Mouse (Mus musculus): ENCODE results near the gene Mink1. TPM values are rescaled to one million over a fixed set of nuclear protein-coding genes. Genes with fewer than 3 reads are reported as not detected.

Mink1 gene
- polyA plus RNA-seq, 1 experiment from 2014 or later, result 16.0 TPM

GRCm38 (mm10) chr11:70621972-70622814, 59.5 kb downstream of the Mink1 start:
- Histone ChIP-seq H3K9me3 (ENCODE audit: control insufficient read depth, low read length) (no peaks in the 10 kb centered on the region), H3K9ac (ENCODE audit: low read depth, low read length) (no peak overlapping the region), H3K4me3 (ENCODE audit: low read depth, low read length) (no peak overlapping the region), H3K27me3 (replicated peaks; ENCODE audit: control insufficient read depth, insufficient read depth, low read length) (no peaks in the 10 kb centered on the region), H3K4me2 (no peak overlapping the region), H3K27ac (ENCODE audit: low read depth, low read length) (no peak overlapping the region), H3K4me1 (replicated peaks; ENCODE audit: control insufficient read depth, insufficient read depth, low read length) (peaks cover 6% of the 10 kb centered on the region), H3K36me3 (ENCODE audit: control insufficient read depth, insufficient read depth, low read length) (no peaks in the 10 kb centered on the region)
- 49% methylated on average over 7 of the region's 7 CpGs for WGBS
- DNase-seq (ENCODE audit: low spot score), result no peak
- ATAC-seq (replicated peaks; ENCODE audit: low FRiP score), result peak; percentile 77

GRCm38 (mm10) chr11:70623053-70623742, 60.5 kb downstream of the Mink1 start:
- H3K9ac ChIP-seq (ENCODE audit: low read depth, low read length), result no peak overlapping the region
- H3K4me1 ChIP-seq (replicated peaks; ENCODE audit: control insufficient read depth, insufficient read depth, low read length), result peaks cover 6% of the 10 kb centered on the region
- H3K27me3 ChIP-seq (replicated peaks; ENCODE audit: control insufficient read depth, insufficient read depth, low read length), result no peaks in the 10 kb centered on the region
- WGBS, result 75% methylated on average over 10 of the region's 10 CpGs
- no peak overlapping the region for H3K4me2 ChIP-seq
- no peaks in the 10 kb centered on the region for H3K36me3 ChIP-seq (ENCODE audit: control insufficient read depth, insufficient read depth, low read length)
- H3K27ac ChIP-seq (ENCODE audit: low read depth, low read length), result no peak overlapping the region
- no peak for DNase-seq (ENCODE audit: low spot score)
- no peak for ATAC-seq (replicated peaks; ENCODE audit: low FRiP score)
- no peaks in the 10 kb centered on the region for H3K9me3 ChIP-seq (ENCODE audit: control insufficient read depth, low read length)
- H3K4me3 ChIP-seq (ENCODE audit: low read depth, low read length), result no peak overlapping the region

- no peak overlapping the region for H3K4me2 ChIP-seq
- H3K4me1 ChIP-seq (replicated peaks; ENCODE audit: control insufficient read depth, insufficient read depth, low read length), result peaks cover 6% of the 10 kb centered on the region
- H3K36me3 ChIP-seq (ENCODE audit: control insufficient read depth, insufficient read depth, low read length), result no peaks in the 10 kb centered on the region
- H3K27ac ChIP-seq (ENCODE audit: low read depth, low read length), result no peak overlapping the region
- no peaks in the 10 kb centered on the region for H3K9me3 ChIP-seq (ENCODE audit: control insufficient read depth, low read length)
- H3K4me3 ChIP-seq (ENCODE audit: low read depth, low read length), result no peak overlapping the region
- DNase-seq (ENCODE audit: low spot score) (peak; percentile 61), ATAC-seq (replicated peaks; ENCODE audit: low FRiP score) (no peak)
- no peak overlapping the region for H3K9ac ChIP-seq (ENCODE audit: low read depth, low read length)
- WGBS, result 46% methylated on average over 4 of the region's 4 CpGs
- no peaks in the 10 kb centered on the region for H3K27me3 ChIP-seq (replicated peaks; ENCODE audit: control insufficient read depth, insufficient read depth, low read length)
Measured at GRCm38 (mm10) chr11:70625473-70625872, 62.8 kb downstream of the Mink1 start.

DNA sequence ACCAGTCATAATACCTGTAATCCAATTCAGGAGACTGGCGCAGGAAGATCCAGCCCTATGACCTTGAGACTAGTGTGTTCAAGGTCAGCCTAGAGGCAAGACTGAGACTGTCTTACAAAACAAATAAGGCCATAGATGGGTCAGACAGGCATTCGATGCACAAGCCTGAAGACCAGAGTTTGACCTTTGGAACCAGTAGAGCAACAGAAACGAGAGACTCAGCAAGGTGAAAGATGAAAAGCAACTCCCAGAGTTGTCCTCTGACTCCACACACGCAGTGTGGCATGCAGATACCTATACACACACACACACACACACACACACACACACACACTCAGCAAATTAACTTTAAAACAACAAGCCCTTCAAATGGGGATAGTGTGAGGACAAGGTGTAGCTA, 64.2 kb downstream of the Mink1 start:
- no peak for DNase-seq (ENCODE audit: low spot score)
- no peak for ATAC-seq (replicated peaks; ENCODE audit: low FRiP score)
- Histone ChIP-seq H3K4me2 (no peak overlapping the region), H3K4me1 (replicated peaks; ENCODE audit: control insufficient read depth, insufficient read depth, low read length) (peaks cover 6% of the 10 kb centered on the region), H3K27ac (ENCODE audit: low read depth, low read length) (no peak overlapping the region), H3K27me3 (replicated peaks; ENCODE audit: control insufficient read depth, insufficient read depth, low read length) (no peaks in the 10 kb centered on the region), H3K4me3 (ENCODE audit: low read depth, low read length) (no peak overlapping the region), H3K36me3 (ENCODE audit: control insufficient read depth, insufficient read depth, low read length) (no peaks in the 10 kb centered on the region), H3K9me3 (ENCODE audit: control insufficient read depth, low read length) (no peaks in the 10 kb centered on the region), H3K9ac (ENCODE audit: low read depth, low read length) (no peak overlapping the region)
- 70% methylated on average over 4 of the region's 4 CpGs for WGBS

DNA sequence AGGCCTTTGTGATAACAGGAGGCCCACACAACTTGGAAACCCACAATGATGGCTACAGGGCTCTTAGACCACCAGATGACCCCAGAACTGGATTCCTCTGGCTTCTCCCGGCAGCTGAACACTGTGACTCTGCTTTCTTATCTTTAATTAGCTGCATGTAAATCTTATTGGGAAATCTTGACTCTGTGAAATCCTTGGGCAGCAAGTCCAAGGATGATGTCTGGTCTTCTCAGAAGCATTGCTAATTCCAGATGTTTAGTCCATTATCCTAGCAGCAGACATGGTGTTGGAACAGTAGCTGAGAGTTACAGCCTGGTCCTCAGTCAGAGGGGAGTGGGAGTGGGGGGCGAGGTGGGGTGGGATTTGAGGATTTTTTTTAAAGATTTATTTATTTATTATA, 65.8 kb downstream of the Mink1 start:
- WGBS, result 46% methylated on average over 2 of the region's 2 CpGs

GRCm38 (mm10) chr11:70629557-70629956, 66.9 kb downstream of the Mink1 start:
- H3K36me3 ChIP-seq (ENCODE audit: control insufficient read depth, insufficient read depth, low read length), result no peaks in the 10 kb centered on the region
- no peak overlapping the region for H3K4me3 ChIP-seq (ENCODE audit: low read depth, low read length)
- no peak overlapping the region for H3K27ac ChIP-seq (ENCODE audit: low read depth, low read length)
- no peak overlapping the region for H3K4me2 ChIP-seq
- no peak for ATAC-seq (replicated peaks; ENCODE audit: low FRiP score)
- no peaks in the 10 kb centered on the region for H3K9me3 ChIP-seq (ENCODE audit: control insufficient read depth, low read length)
- no peak for DNase-seq (ENCODE audit: low spot score)
- H3K9ac ChIP-seq (ENCODE audit: low read depth, low read length), result no peak overlapping the region
- H3K4me1 ChIP-seq (replicated peaks; ENCODE audit: control insufficient read depth, insufficient read depth, low read length), result no peaks in the 10 kb centered on the region; the same call in 1 of the 2 replicates
- 38% methylated on average over 5 of the region's 5 CpGs for WGBS
- H3K27me3 ChIP-seq (replicated peaks; ENCODE audit: control insufficient read depth, insufficient read depth, low read length), result no peaks in the 10 kb centered on the region

More for the DNA sequence above, 65.8 kb downstream of the Mink1 start:
- DNase-seq (ENCODE audit: low spot score), result no peak
- Histone ChIP-seq H3K27ac (ENCODE audit: low read depth, low read length) (no peak overlapping the region), H3K36me3 (ENCODE audit: control insufficient read depth, insufficient read depth, low read length) (no peaks in the 10 kb centered on the region), H3K9ac (ENCODE audit: low read depth, low read length) (no peak overlapping the region), H3K4me1 (replicated peaks; ENCODE audit: control insufficient read depth, insufficient read depth, low read length) (no peaks in the 10 kb centered on the region; the same call in 1 of the 2 replicates), H3K4me3 (ENCODE audit: low read depth, low read length) (no peak overlapping the region), H3K27me3 (replicated peaks; ENCODE audit: control insufficient read depth, insufficient read depth, low read length) (no peaks in the 10 kb centered on the region), H3K4me2 (no peak overlapping the region), H3K9me3 (ENCODE audit: control insufficient read depth, low read length) (no peaks in the 10 kb centered on the region)
- no peak for ATAC-seq (replicated peaks; ENCODE audit: low FRiP score)

DNA sequence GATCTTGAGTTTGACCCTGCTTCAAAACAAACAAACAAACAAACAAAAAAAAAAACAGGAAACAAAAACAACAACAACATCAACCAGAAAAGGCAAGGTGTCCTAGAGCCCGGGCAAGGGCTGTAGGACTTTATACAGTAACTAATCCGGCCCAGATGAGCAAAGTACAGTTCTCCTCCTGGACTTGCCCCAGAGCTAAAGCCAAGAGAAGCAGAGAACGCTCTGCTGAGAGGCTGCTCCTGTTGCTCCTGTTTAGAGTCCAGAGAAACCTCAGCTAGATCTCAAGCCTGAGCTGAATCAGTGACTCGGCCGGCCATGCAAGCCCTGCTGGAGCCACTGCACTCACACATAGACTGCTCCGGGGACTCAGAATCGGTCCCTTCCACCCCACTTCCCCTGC, 67.4 kb downstream of the Mink1 start:
- ATAC-seq (replicated peaks; ENCODE audit: low FRiP score) (no peak), DNase-seq (ENCODE audit: low spot score) (no peak)
- 48% methylated on average over 7 of the region's 7 CpGs for WGBS
- Histone ChIP-seq H3K27ac (ENCODE audit: low read depth, low read length) (no peak overlapping the region), H3K4me1 (replicated peaks; ENCODE audit: control insufficient read depth, insufficient read depth, low read length) (no peaks in the 10 kb centered on the region; the same call in 1 of the 2 replicates), H3K36me3 (ENCODE audit: control insufficient read depth, insufficient read depth, low read length) (no peaks in the 10 kb centered on the region), H3K4me2 (no peak overlapping the region), H3K9me3 (ENCODE audit: control insufficient read depth, low read length) (no peaks in the 10 kb centered on the region), H3K9ac (ENCODE audit: low read depth, low read length) (no peak overlapping the region), H3K4me3 (ENCODE audit: low read depth, low read length) (no peak overlapping the region), H3K27me3 (replicated peaks; ENCODE audit: control insufficient read depth, insufficient read depth, low read length) (no peaks in the 10 kb centered on the region)

GRCm38 (mm10) chr11:70635601-70636000, 72.9 kb downstream of the Mink1 start:
- Histone ChIP-seq H3K4me2 (no peak overlapping the region), H3K4me1 (replicated peaks; ENCODE audit: control insufficient read depth, insufficient read depth, low read length) (peaks cover 33% of the 10 kb centered on the region), H3K27ac (ENCODE audit: low read depth, low read length) (no peak overlapping the region), H3K9ac (ENCODE audit: low read depth, low read length) (no peak overlapping the region), H3K36me3 (ENCODE audit: control insufficient read depth, insufficient read depth, low read length) (no peaks in the 10 kb centered on the region), H3K9me3 (ENCODE audit: control insufficient read depth, low read length) (no peaks in the 10 kb centered on the region), H3K27me3 (replicated peaks; ENCODE audit: control insufficient read depth, insufficient read depth, low read length) (no peaks in the 10 kb centered on the region), H3K4me3 (ENCODE audit: low read depth, low read length) (no peak overlapping the region)
- DNase-seq (ENCODE audit: low spot score) (no peak), ATAC-seq (replicated peaks; ENCODE audit: low FRiP score) (no peak)
- WGBS, result 84% methylated on average over 4 of the region's 4 CpGs
